Mouse (Mus musculus): Measurements from ENCODE around the gene Gli1. TPM values are rescaled to one million over a fixed set of nuclear protein-coding genes. Genes with fewer than 3 reads are reported as not detected.

Gene Gli1
- under 1 TPM; 0.15 to 0.75 TPM for polyA plus RNA-seq (2017; shearing (Covaris generic))

GRCm38 (mm10) chr10:127341891-127342639, at the start of gene Gli1:
Gli1 (minus strand) TSS chr10:127341974.
- ATAC-seq: peak; percentile 63

- ATAC-seq: no peak
Observed at GRCm38 (mm10) chr10:127381743-127382134, 40.0 kb upstream of the Gli1 start.

- ATAC-seq: peak; percentile 17
Observed at GRCm38 (mm10) chr10:127380767-127381742, 39.3 kb upstream of the Gli1 start.

- ATAC-seq: peak; percentile 95
Observed at GRCm38 (mm10) chr10:127380251-127380691, 38.5 kb upstream of the Gli1 start, which contains the start of gene R3hdm2. R3hdm2 (plus strand) TSS chr10:127380327.

- ATAC-seq: no peak
Observed at GRCm38 (mm10) chr10:127379654-127380053, 37.9 kb upstream of the Gli1 start.

- ATAC-seq: no peak
Observed at GRCm38 (mm10) chr10:127377700-127378099, 35.9 kb upstream of the Gli1 start.

GRCm38 (mm10) chr10:127371023-127371422, 29.2 kb upstream of the Gli1 start:
- no peak for ATAC-seq

GRCm38 (mm10) chr10:127369834-127370820, 28.4 kb upstream of the Gli1 start, which contains the start of gene Inhbc:
Inhbc (minus strand) TSS chr10:127370431.
- ATAC-seq: no peak

GRCm38 (mm10) chr10:127368273-127368672, 26.5 kb upstream of the Gli1 start:
- ATAC-seq: no peak

GRCm38 (mm10) chr10:127367116-127367515, 25.3 kb upstream of the Gli1 start:
- no peak for ATAC-seq

GRCm38 (mm10) chr10:127360714-127361113, 18.9 kb upstream of the Gli1 start:
- ATAC-seq: no peak

- ATAC-seq: no peak
Observed at GRCm38 (mm10) chr10:127355336-127355735, 13.6 kb upstream of the Gli1 start.

GRCm38 (mm10) chr10:127353909-127354895, 12.4 kb upstream of the Gli1 start, which contains the start of gene Inhbe:
Inhbe (minus strand) TSS chr10:127354411.
- no peak for ATAC-seq

- no peak for ATAC-seq
Observed at GRCm38 (mm10) chr10:127352766-127353165, 11.0 kb upstream of the Gli1 start.

GRCm38 (mm10) chr10:127352187-127352586, 10.4 kb upstream of the Gli1 start:
- no peak for ATAC-seq

GRCm38 (mm10) chr10:127351719-127352118, 9.9 kb upstream of the Gli1 start:
- ATAC-seq: no peak

- no peak for ATAC-seq
Observed at GRCm38 (mm10) chr10:127351285-127351595, 9.5 kb upstream of the Gli1 start.

- ATAC-seq: peak; percentile 99
Observed at GRCm38 (mm10) chr10:127350594-127351284, 9.0 kb upstream of the Gli1 start.

GRCm38 (mm10) chr10:127349810-127350209, 8.0 kb upstream of the Gli1 start:
- ATAC-seq: no peak

- ATAC-seq: no peak
Observed at GRCm38 (mm10) chr10:127348957-127349356, 7.2 kb upstream of the Gli1 start.
